Mouse (Mus musculus) liver, postnatal 0 days (tissue): ENCODE results near the gene Acbd5.

ENCODE experiments used
- CTCF ChIP-seq: sonication (generic); IDR thresholded peaks from 2 replicates; pipeline ENCODE4 v1.5.1; 2016; ENCODE audit warnings: antibody characterized with exemption, low read depth
- EP300 ChIP-seq: IDR thresholded peaks from 2 replicates; pipeline ENCODE4 v1.6.1; 2016; ENCODE audit warnings: antibody characterized with exemption, low read depth, mild to moderate bottlenecking

- no peak for TF ChIP-seq EP300
- no peak for TF ChIP-seq CTCF
These were observed 15.4 kb upstream of the Acbd5 start for GRCm38 (mm10) chr2:23052523-23052922.
